Mouse (Mus musculus) CH12.LX (cell line): ENCODE data around the gene Prpf3. TPM values are rescaled to one million over a fixed set of nuclear protein-coding genes. Genes with fewer than 3 reads are reported as not detected.

Experiments
- DNase-seq: peaks from one replicate; pipeline ENCODE4 v3.0.0-alpha.2; 2013; ENCODE audit errors: extremely low read depth
- H3K27ac ChIP-seq: 2 replicates; pipeline ENCODE4 v1.5.1; 2012; ENCODE audit warnings: low read depth, mild to moderate bottlenecking, control low read depth, moderate library complexity; ENCODE audit not compliant: insufficient read depth
- H3K27me3 ChIP-seq: replicated peaks from 2 replicates; pipeline ENCODE3; 2012; ENCODE audit warnings: inconsistent platforms
- H3K36me3 ChIP-seq, 2 experiments: replicated peaks in 1 of 2; 2 replicates each; pipeline versions ENCODE3 to v1.6.1; 2012; ENCODE audit warnings: inconsistent platforms in 1 of 2, low read length in 1 of 2, mild to moderate bottlenecking in 1 of 2, mixed read lengths in 1 of 2, moderate library complexity in 1 of 2; ENCODE audit not compliant: control insufficient read depth in 1 of 2, insufficient read depth in 1 of 2
- H3K4me1 ChIP-seq, 2 experiments: 2 replicates each; pipeline ENCODE4 v1.6.1; 2012; ENCODE audit warnings: inconsistent platforms in 1 of 2, moderate library complexity in 1 of 2; ENCODE audit not compliant: insufficient read depth in 2 of 2, control insufficient read depth in 1 of 2
- H3K4me2 ChIP-seq: 2 replicates; pipeline ENCODE4 v1.6.1; 2012; ENCODE audit warnings: low read depth, mild to moderate bottlenecking, control low read depth; ENCODE audit not compliant: poor library complexity, insufficient read depth, severe bottlenecking
- H3K4me3 ChIP-seq, 3 experiments: fragments of 150-350 bp in 1 of 3; sonication (generic) in 1 of 3; replicated peaks in 1 of 3; 2 replicates each; pipeline versions ENCODE3 to v1.5.1; 2011 to 2012; ENCODE audit warnings: low read depth in 2 of 3, low read length in 2 of 3, mild to moderate bottlenecking in 2 of 3, moderate library complexity in 2 of 3, control low read depth in 1 of 3, improper control_type of control experiment in 1 of 3, inconsistent platforms in 1 of 3, mixed read lengths in 1 of 3; ENCODE audit not compliant: poor library complexity in 1 of 3
- H3K79me2 ChIP-seq: replicated peaks from 2 replicates; pipeline ENCODE4 v1.6.1; 2012; ENCODE audit warnings: mild to moderate bottlenecking, moderate library complexity; ENCODE audit not compliant: control insufficient read depth, poor library complexity, insufficient read depth, severe bottlenecking; ENCODE audit errors: extremely low read depth
- H3K9ac ChIP-seq: 2 replicates; pipeline ENCODE4 v1.6.1; 2012; ENCODE audit warnings: low read depth, mild to moderate bottlenecking, control low read depth, moderate library complexity; ENCODE audit not compliant: insufficient read depth
- H3K9me3 ChIP-seq: replicated peaks from 2 replicates; pipeline ENCODE3; 2012; ENCODE audit warnings: low read length, inconsistent platforms, mixed read lengths
- BHLHE40 ChIP-seq: IDR thresholded peaks from 2 replicates; pipeline ENCODE4 v1.6.1; 2011; ENCODE audit warnings: mild to moderate bottlenecking, low read depth, low read length, improper control_type of control experiment
- CHD1 ChIP-seq: IDR thresholded peaks from 2 replicates; pipeline ENCODE4 v1.6.1; 2012; ENCODE audit warnings: low read depth, low read length, improper control_type of control experiment, inconsistent platforms
- CTCF ChIP-seq, 2 experiments: IDR thresholded peaks in 1 of 2; conservative IDR thresholded peaks in 1 of 2; 2 replicates each; pipeline ENCODE4 v1.5.1; 2011 to 2012; ENCODE audit warnings: low read depth in 2 of 2, low read length in 2 of 2, improper control_type of control experiment in 1 of 2, inconsistent platforms in 1 of 2, mild to moderate bottlenecking in 1 of 2, moderate library complexity in 1 of 2
- ELF1 ChIP-seq: IDR thresholded peaks from 2 replicates; pipeline ENCODE4 v1.6.1; 2014; ENCODE audit warnings: low read depth, mild to moderate bottlenecking, inconsistent platforms, low read length, improper control_type of control experiment
- MAZ ChIP-seq: IDR thresholded peaks from 2 replicates; pipeline ENCODE4 v1.6.1; 2012; ENCODE audit warnings: low read depth, mild to moderate bottlenecking, inconsistent platforms, low read length, improper control_type of control experiment, moderate library complexity
- MEF2A ChIP-seq: IDR thresholded peaks from 2 replicates; pipeline ENCODE4 v1.6.1; 2014; ENCODE audit warnings: low read depth, mild to moderate bottlenecking, inconsistent platforms, low read length, improper control_type of control experiment, borderline replicate concordance
- MXI1 ChIP-seq: IDR thresholded peaks from 2 replicates; pipeline ENCODE4 v1.6.1; 2011; ENCODE audit warnings: mild to moderate bottlenecking, low read depth, low read length, improper control_type of control experiment
- NELFE ChIP-seq: IDR thresholded peaks from 2 replicates; pipeline ENCODE4 v1.6.1; 2011; ENCODE audit warnings: low read depth, low read length, improper control_type of control experiment
- POLR2A ChIP-seq: IDR thresholded peaks from 2 replicates; pipeline ENCODE4 v1.6.1; 2011; ENCODE audit warnings: low read depth, mild to moderate bottlenecking, improper control_type of control experiment, low read length
- POLR2AphosphoS2 ChIP-seq: IDR thresholded peaks from 2 replicates; pipeline ENCODE4 v1.6.1; 2011; ENCODE audit warnings: low read depth, low read length, improper control_type of control experiment
- RAD21 ChIP-seq: IDR thresholded peaks from 2 replicates; pipeline ENCODE4 v1.6.1; 2011; ENCODE audit warnings: low read depth, mild to moderate bottlenecking, low read length, improper control_type of control experiment, moderate library complexity
- RCOR1 ChIP-seq: conservative IDR thresholded peaks from 2 replicates; pipeline ENCODE4 v1.6.1; 2012; ENCODE audit warnings: low read depth, mild to moderate bottlenecking, inconsistent platforms, low read length, improper control_type of control experiment
- SIN3A ChIP-seq: IDR thresholded peaks from 2 replicates; pipeline ENCODE4 v1.6.1; 2012; ENCODE audit warnings: low read length, improper control_type of control experiment, inconsistent platforms
- TBP ChIP-seq: conservative IDR thresholded peaks from 2 replicates; pipeline ENCODE4 v1.6.1; 2011; ENCODE audit warnings: low read depth, low read length, improper control_type of control experiment
- UBTF ChIP-seq: IDR thresholded peaks from 2 replicates; pipeline ENCODE4 v1.6.1; 2012; ENCODE audit warnings: low read depth, mild to moderate bottlenecking, inconsistent platforms, low read length, improper control_type of control experiment, moderate library complexity
- ZC3H11A ChIP-seq: IDR thresholded peaks from 2 replicates; pipeline ENCODE4 v1.6.1; 2012; ENCODE audit warnings: low read depth, mild to moderate bottlenecking, inconsistent platforms, low read length, improper control_type of control experiment
- dilution Hi-C: fragments of 300-500 bp; cut with MboI; formaldehyde crosslinking; loops from 2 replicates; pipeline ENCODE4 v1.14.3; 2020; ENCODE audit warnings: low sequenced_read_pairs; ENCODE audit not compliant: extremely low pct_unique_long_range_greater_than_20kb, extremely low pct_ligation_motif_present
- in situ Hi-C: fragments of 300-500 bp; cut with MboI; formaldehyde crosslinking; loops from 3 replicates; pipeline ENCODE4 v1.14.3; 2019; ENCODE audit warnings: low sequenced_read_pairs, low pct_ligation_motif_present, low pct_unique_long_range_greater_than_20kb, mixed read lengths
- polyA plus RNA-seq: library from polyadenylated mRNA; unstranded; fragments of >175 nt; gene quantifications from 2 replicates; pipeline ENCODE4 v1.2.1, GENCODE M21; 2012; ENCODE audit warnings: low read depth; ENCODE audit not compliant: insufficient read length
- total RNA-seq, 2 experiments: library from RNA; depleted of rRNA; stranded (reverse); fragments of 300-350 nt in 1 of 2; fragments of >200 nt in 1 of 2; gene quantifications; 2 replicates each; pipeline ENCODE4 v1.2.3; 2012 to 2014

Gene Prpf3
- total and polyA plus RNA-seq, 3 experiments: 11.5 to 67.8 (median 27.1) TPM

DNA sequence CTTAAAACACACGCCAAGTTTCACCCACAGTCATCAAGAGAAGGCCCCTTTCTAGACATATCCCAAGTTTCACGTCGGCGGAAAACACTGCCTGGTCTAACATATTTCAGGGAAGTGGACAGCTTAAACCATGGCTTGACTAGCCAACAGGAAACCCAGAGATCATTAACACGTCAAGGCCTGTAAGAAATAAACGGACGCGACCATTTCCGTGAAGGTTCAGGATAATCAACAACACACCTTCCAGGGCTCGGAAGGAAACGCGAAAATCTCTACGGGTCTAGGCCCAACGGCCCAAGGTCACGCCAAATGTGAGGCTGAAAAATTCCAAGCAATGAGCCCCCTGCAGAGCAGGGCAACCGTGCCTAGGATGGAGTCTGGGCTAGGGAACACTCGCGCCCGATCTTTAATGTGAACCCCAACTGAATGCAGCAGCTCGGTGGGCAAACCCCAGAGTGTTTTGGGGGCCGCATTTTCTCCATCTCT, 37.6 kb downstream of the Prpf3 start:
- Histone ChIP-seq H3K4me3 (peak overlapping the region; percentile 74 to 90 (median 83)), H3K9ac (peak overlapping the region; percentile 96), H3K36me3 (peaks cover 0 to 10% of the 10 kb centered on the region in 2 experiments), H3K27me3 (no peaks in the 10 kb centered on the region), H3K4me1 (peaks cover 4 to 30% of the 10 kb centered on the region in 2 experiments; a peak in 2 of 4 replicates), H3K27ac (peak overlapping the region; percentile 97), H3K4me2 (0 out of 2 replicates have a peak overlapping the region, but pooled peaks have one; percentile 13), H3K9me3 (no peaks in the 10 kb centered on the region), H3K79me2 (peaks cover 54% of the 10 kb centered on the region)
- DNase-seq: peak; percentile 56
- in situ Hi-C loops: no loop called here
- dilution Hi-C loops: no loop called here
- TF ChIP-seq CHD1: peak; percentile 9; the same call in 1 of the 2 replicates
- TF ChIP-seq TBP: peak; percentile 38; the same call in 1 of the 2 replicates
- TF ChIP-seq MXI1: peak; percentile 13; the same call in 1 of the 2 replicates
- no peak for TF ChIP-seq SIN3A
- TF ChIP-seq ELF1: peak; percentile 53; the same call in 1 of the 2 replicates

DNA sequence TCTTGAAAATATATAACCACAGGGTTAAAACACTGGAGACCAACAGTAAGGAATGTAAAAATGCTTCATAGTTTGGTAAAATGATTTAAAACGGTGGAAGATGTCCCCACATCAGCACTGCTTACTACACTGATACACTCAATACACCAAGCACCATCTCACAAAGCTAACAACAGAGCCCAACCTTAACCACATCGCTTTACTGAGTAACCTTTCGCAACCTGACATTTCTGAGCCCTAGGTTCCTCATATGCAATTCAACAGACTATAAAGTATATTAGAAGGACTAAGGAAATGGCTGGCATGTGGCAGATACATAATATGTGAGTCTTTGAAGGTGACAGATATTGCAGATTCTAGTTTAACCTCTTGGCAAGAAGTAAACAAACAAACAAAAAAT, 39.0 kb downstream of the Prpf3 start:
- Histone ChIP-seq H3K27ac (no peak overlapping the region), H3K79me2 (peaks cover 65% of the 10 kb centered on the region), H3K4me3 (peak overlapping the region in 1 of 3 experiments; percentile 9), H3K36me3 (peaks cover 0 to 19% of the 10 kb centered on the region in 2 experiments), H3K9me3 (no peaks in the 10 kb centered on the region), H3K4me1 (peaks cover 4 to 32% of the 10 kb centered on the region in 2 experiments; a peak in 2 of 4 replicates), H3K27me3 (no peaks in the 10 kb centered on the region), H3K9ac (peak overlapping the region; percentile 13; the same call in 1 of the 2 replicates), H3K4me2 (peak overlapping the region; percentile 51)
- dilution Hi-C loops: no loop called here
- in situ Hi-C loops: no loop called here
- TF ChIP-seq CHD1 (no peak), POLR2AphosphoS2 (no peak), ZC3H11A (no peak), MAZ (no peak), RCOR1 (no peak), MEF2A (no peak), UBTF (no peak), RAD21 (no peak), NELFE (no peak), BHLHE40 (no peak), POLR2A (no peak), TBP (no peak), CTCF (conservative IDR thresholded peaks at IDR 0.05 in 1 of 2, IDR thresholded peaks at IDR 0.05 in 1 of 2; ENCODE audit: low read depth in 2 of 2, low read length in 2 of 2) (no peak)
- DNase-seq: no peak
